Comparison of ENCODE assay signal across 8 mouse cellular contexts in genomic region chr3:37420641-37421040, GRCm38 (mm10). TPM values are rescaled to one million over a fixed set of nuclear protein-coding genes. Genes with fewer than 3 reads are reported as not detected.
DNase-seq lines count a peak whose midpoint lies in the region; ATAC-seq and TF ChIP-seq lines count a peak whose summit lies in the region.

No protein-coding gene starts in this region.

- peak overlapping the region; percentile 92 for H3K4me2 ChIP-seq in lung, embryonic 14.5 days
- H3K4me2 ChIP-seq in midbrain, embryonic 12.5 days (replicated peaks), result peak overlapping the region; percentile 95

- ATAC-seq in lung, embryonic 14.5 days (ENCODE audit: insufficient read depth), result no peak
- ATAC-seq in midbrain, embryonic 12.5 days (ENCODE audit: low FRiP score, low read depth), result no peak

- no peaks in the 10 kb centered on the region for H3K9me3 ChIP-seq in lung, embryonic 14.5 days (ENCODE audit: low read depth, low read length)
- H3K9me3 ChIP-seq in midbrain, embryonic 12.5 days, result no peaks in the 10 kb centered on the region

- under 1% methylated on average over 24 of the region's 24 CpGs for WGBS in lung, embryonic 14.5 days
- 0% methylated on average over 24 of the region's 24 CpGs for WGBS in midbrain, embryonic 12.5 days

- no peak for TF ChIP-seq CTCF in lung, embryonic 14.5 days (IDR thresholded peaks at IDR 0.05; ENCODE audit: low read depth)

- peak; percentile 76 to 91 for DNase-seq in adrenal gland, adult (ENCODE audit: inconsistent age in 2 of 2, low spot score in 1 of 2)
- no peak for DNase-seq in adrenal gland, postnatal 25 days
- peak; percentile 61 for DNase-seq in lung, embryonic 14.5 days
- no peak for DNase-seq in lung, postnatal 25 days (ENCODE audit: low spot score)
- DNase-seq in embryo, embryonic 10.5 days (ENCODE audit: low spot score), result peak; percentile 53
- peak; percentile 67 for DNase-seq in induced T-regulatory cell, adult 2 months (ENCODE audit: low read depth)
- DNase-seq in cerebellum, postnatal 10 days, result no peak

- H3K27me3 ChIP-seq in lung, embryonic 14.5 days (ENCODE audit: insufficient read depth, low read length), result no peaks in the 10 kb centered on the region
- no peaks in the 10 kb centered on the region for H3K27me3 ChIP-seq in midbrain, embryonic 12.5 days

- H3K4me3 ChIP-seq in lung, embryonic 14.5 days (ENCODE audit: low read depth, low read length), result peak overlapping the region; percentile 93
- peak overlapping the region; percentile 83 for H3K4me3 ChIP-seq in midbrain, embryonic 12.5 days

- peak overlapping the region; percentile 94 for H3K27ac ChIP-seq in lung, embryonic 14.5 days (ENCODE audit: low read depth)
- H3K27ac ChIP-seq in midbrain, embryonic 12.5 days (replicated peaks), result peak overlapping the region; percentile 81

- peaks cover 9% of the 10 kb centered on the region; the same call in 1 of the 2 replicates for H3K4me1 ChIP-seq in lung, embryonic 14.5 days (ENCODE audit: insufficient read depth)
- H3K4me1 ChIP-seq in midbrain, embryonic 12.5 days, result peaks cover 19% of the 10 kb centered on the region

- peak overlapping the region; percentile 82 for H3K9ac ChIP-seq in lung, embryonic 14.5 days
- H3K9ac ChIP-seq in midbrain, embryonic 12.5 days (replicated peaks), result peak overlapping the region; percentile 71

- H3K36me3 ChIP-seq in lung, embryonic 14.5 days (ENCODE audit: insufficient read depth), result no peaks in the 10 kb centered on the region
- peaks cover 5% of the 10 kb centered on the region for H3K36me3 ChIP-seq in midbrain, embryonic 12.5 days

RNA-seq across cellular contexts. Expression of gene Nudt6, which starts 0.6 kb away (rescaled TPM):
- 22.1 and 33.3 TPM in 2 replicates for total RNA-seq in adrenal gland, postnatal 25 days (2021)
- 4.6 and 7.4 TPM in 2 replicates for polyA plus RNA-seq in lung, embryonic 14.5 days (2014; fragmentation: Nextera tagmentation; extraction: Ambion mirVana)
- polyA plus RNA-seq in midbrain, embryonic 12.5 days (2016; fragmentation: Nextera tagmentation; extraction: Ambion mirVana), result 2.4 and 3.6 TPM in 2 replicates

RNA-seq across cellular contexts. Expression of gene Spata5, which starts 0.9 kb away (rescaled TPM):
- total RNA-seq in adrenal gland, postnatal 25 days (2021), result 33.9 and 35.6 TPM in 2 replicates
- 36.9 and 42.0 TPM in 2 replicates for polyA plus RNA-seq in lung, embryonic 14.5 days (2014; fragmentation: Nextera tagmentation; extraction: Ambion mirVana)
- 42.8 and 43.9 TPM in 2 replicates for polyA plus RNA-seq in midbrain, embryonic 12.5 days (2016; fragmentation: Nextera tagmentation; extraction: Ambion mirVana)

Comparison
In these comparisons a context has a peak if more than half of its experiments do, and no peak if none do; other contexts are left out.
1. DNase-seq: peak in adrenal gland, adult (2 of 2), lung, embryonic 14.5 days (single experiment), embryo, embryonic 10.5 days (single experiment) and induced T-regulatory cell, adult 2 months (single experiment); none in adrenal gland, postnatal 25 days (single experiment), lung, postnatal 25 days (single experiment) and cerebellum, postnatal 10 days (0 of 2).